Mouse (Mus musculus) midbrain, embryonic 13.5 days (tissue): ENCODE results near the gene Hoxa10. TPM values are rescaled to one million over a fixed set of nuclear protein-coding genes. Genes with fewer than 3 reads are reported as not detected.

Experiments used
- ATAC-seq: fragments of 200-750 bp; cut with Nextera tagmentation; 2 replicates; pipeline ENCODE4 v1.8.0; 2017; ENCODE audit warnings: mild to moderate bottlenecking, moderate TSS enrichment, moderate library complexity
- H3K27ac ChIP-seq: fragments of 300-500 bp; sonication (generic); 2 replicates; pipeline ENCODE4 v1.5.1; 2015; ENCODE audit warnings: inconsistent platforms, mild to moderate bottlenecking, moderate library complexity
- H3K27me3 ChIP-seq: fragments of 300-500 bp; sonication (generic); 2 replicates; pipeline ENCODE4 v1.6.1; 2015; ENCODE audit warnings: mild to moderate bottlenecking, inconsistent platforms
- H3K36me3 ChIP-seq: fragments of 300-500 bp; sonication (generic); 2 replicates; pipeline ENCODE4 v1.6.1; 2015; ENCODE audit warnings: mild to moderate bottlenecking, inconsistent platforms
- H3K4me1 ChIP-seq: fragments of 300-500 bp; sonication (generic); replicated peaks from 2 replicates; pipeline ENCODE4 v1.6.1; 2015; ENCODE audit warnings: inconsistent platforms
- H3K4me2 ChIP-seq: fragments of 300-500 bp; sonication (generic); replicated peaks from 2 replicates; pipeline ENCODE4 v1.6.1; 2015; ENCODE audit warnings: moderate library complexity, mild to moderate bottlenecking, inconsistent platforms
- H3K4me3 ChIP-seq: fragments of 300-500 bp; sonication (generic); replicated peaks from 2 replicates; pipeline ENCODE4 v1.5.1; 2015; ENCODE audit warnings: mild to moderate bottlenecking, inconsistent platforms
- H3K9ac ChIP-seq: fragments of 300-500 bp; sonication (generic); replicated peaks from 2 replicates; pipeline ENCODE4 v1.6.1; 2015; ENCODE audit warnings: mild to moderate bottlenecking, inconsistent platforms
- H3K9me3 ChIP-seq: fragments of 300-500 bp; sonication (generic); 2 replicates; pipeline ENCODE4 v1.6.1; 2016; ENCODE audit warnings: mild to moderate bottlenecking, inconsistent platforms
- WGBS: fragments of 180-500 bp; shearing (Covaris S2); methylation state at CpG from one replicate; pipeline ENCODE4 v1.1.7; 2015; 5-methylcytosine and 5-hydroxymethylcytosine counted together
- polyA plus RNA-seq: library from polyadenylated mRNA; unstranded; fragments of >200 nt; fragmentation: Nextera tagmentation; extraction: Ambion mirVana; gene quantifications from 2 replicates; pipeline ENCODE4 v1.2.1, GENCODE M21; 2015

Hoxa10 gene
- polyA plus RNA-seq, result 0.30 TPM in 1 of 2 replicates, not detected in the other

DNA sequence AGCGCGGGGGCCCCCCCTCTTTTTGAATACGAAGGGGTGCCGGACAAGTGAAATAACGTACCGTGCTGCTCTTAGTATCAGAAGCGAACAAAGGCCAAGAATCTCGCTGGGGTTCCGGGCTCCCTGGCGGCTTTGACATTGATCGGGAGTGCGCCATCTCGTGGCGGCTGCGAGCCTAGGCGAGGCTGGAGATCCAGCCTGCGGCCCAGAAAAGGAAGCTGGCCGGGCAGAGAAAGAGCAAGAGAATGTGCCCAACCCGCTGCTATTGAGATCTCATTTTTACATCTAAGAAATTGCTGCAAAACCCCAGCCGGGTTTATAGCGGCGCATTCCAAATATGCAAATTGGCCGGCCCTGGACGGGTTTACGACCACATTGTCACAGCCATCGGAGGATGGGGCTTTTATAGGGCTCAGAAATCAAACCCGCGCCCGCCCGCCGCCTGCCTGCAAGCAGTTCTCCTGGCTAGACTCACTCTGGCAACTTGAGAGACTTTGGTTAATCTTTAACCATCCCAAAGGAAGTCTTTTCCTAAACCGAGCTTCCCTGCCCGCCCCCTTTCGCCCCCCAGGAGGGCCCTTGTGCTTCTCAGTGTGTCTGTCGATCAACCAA is at the start of gene Hoxa10:
Hoxa10 (minus strand) TSS at position 466 of the 612 bp plus-strand sequence.
- Histone ChIP-seq H3K9me3 (no peaks in the 10 kb centered on the region), H3K27me3 (peaks cover 99% of the 10 kb centered on the region), H3K27ac (no peak within 1 kb of the TSS), H3K36me3 (no peaks in the 10 kb centered on the region), H3K4me1 (peaks cover 3% of the 10 kb centered on the region; the same call in 1 of the 2 replicates), H3K9ac (no peak within 1 kb of the TSS), H3K4me2 (no peak within 1 kb of the TSS), H3K4me3 (0 out of 2 replicates have a peak within 1 kb of the TSS, but pooled peaks have one; percentile 11)
- WGBS, result 3% methylated on average over 35 of the region's 35 CpGs
- no peak for ATAC-seq

DNA sequence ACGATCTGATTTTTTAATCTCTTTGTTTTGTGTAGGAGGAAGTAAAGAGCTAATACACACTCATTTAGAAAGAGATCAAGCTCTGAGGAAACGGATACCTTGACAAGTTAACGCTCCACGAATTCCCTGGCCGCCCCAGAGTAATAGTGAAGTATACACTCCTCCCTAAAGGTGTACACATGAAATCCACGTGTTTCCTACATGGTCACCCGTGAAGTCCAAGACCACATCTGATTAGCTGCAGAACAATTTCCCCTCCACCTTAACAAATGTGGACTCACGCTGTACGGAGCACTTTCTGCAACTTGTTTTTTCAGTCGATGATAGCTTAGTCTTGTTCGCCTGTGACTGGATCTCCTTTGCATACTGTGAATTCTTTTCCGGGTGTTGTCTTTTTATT is 49.5 kb upstream of the Hoxa10 start:
- no peak overlapping the region for H3K4me2 ChIP-seq
- H3K4me1 ChIP-seq, result peaks cover 7% of the 10 kb centered on the region; the same call in 1 of the 2 replicates
- H3K9ac ChIP-seq, result no peak overlapping the region
- no peak overlapping the region for H3K27ac ChIP-seq
- ATAC-seq, result no peak
- no peaks in the 10 kb centered on the region for H3K9me3 ChIP-seq
- 22% methylated on average over 12 of the region's 12 CpGs for WGBS
- no peaks in the 10 kb centered on the region for H3K36me3 ChIP-seq
- no peak overlapping the region for H3K4me3 ChIP-seq
- peaks cover 89% of the 10 kb centered on the region for H3K27me3 ChIP-seq

DNA sequence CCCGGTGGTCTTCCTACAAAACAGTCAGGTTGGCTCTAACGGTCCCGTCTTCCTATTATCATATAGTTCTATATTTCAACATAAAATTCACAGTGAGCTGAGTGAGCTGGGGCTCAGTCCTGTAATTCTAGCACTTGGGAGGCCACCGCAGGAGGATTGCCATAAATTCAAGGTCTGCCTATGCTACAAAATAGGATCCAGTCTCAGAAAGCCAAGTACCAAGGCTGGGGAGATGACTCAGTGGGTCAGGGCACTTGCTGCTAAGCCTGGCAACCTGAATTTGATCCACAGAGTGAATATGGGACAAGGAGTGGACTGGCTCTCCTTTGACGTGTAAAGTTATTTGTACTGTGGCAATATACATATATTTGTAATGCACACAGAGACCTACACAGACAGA is 43.2 kb upstream of the Hoxa10 start:
- Histone ChIP-seq H3K9me3 (no peaks in the 10 kb centered on the region), H3K36me3 (no peaks in the 10 kb centered on the region), H3K4me2 (no peak overlapping the region), H3K9ac (no peak overlapping the region), H3K4me3 (no peak overlapping the region), H3K27ac (no peak overlapping the region), H3K4me1 (no peaks in the 10 kb centered on the region), H3K27me3 (peaks cover 84% of the 10 kb centered on the region)
- WGBS, result 89% methylated on average over 5 of the region's 5 CpGs
- ATAC-seq, result no peak

DNA sequence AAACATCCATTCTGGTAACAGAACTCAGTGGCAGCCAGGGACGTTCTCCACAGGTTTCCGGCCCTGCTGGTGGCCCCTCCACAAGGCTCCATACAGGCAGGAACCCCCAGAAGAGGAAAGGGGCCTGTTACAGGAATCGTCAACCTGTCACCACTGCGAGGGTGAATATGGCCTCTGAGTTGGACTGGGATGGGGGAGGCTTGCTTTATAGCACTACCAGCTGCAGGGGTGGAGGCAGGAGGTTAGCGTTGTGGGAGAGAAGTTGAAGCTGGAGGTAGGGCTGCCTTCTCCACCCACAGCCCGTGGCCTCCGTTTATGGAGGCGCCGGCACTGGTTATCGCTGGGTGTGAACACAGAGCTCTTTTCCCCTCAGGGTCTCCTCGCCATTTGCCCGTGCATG is 40.4 kb upstream of the Hoxa10 start:
- Histone ChIP-seq H3K9me3 (no peaks in the 10 kb centered on the region), H3K4me3 (no peak overlapping the region), H3K4me2 (no peak overlapping the region), H3K9ac (no peak overlapping the region), H3K4me1 (no peaks in the 10 kb centered on the region), H3K27me3 (peaks cover 88% of the 10 kb centered on the region), H3K36me3 (no peaks in the 10 kb centered on the region), H3K27ac (no peak overlapping the region)
- no peak for ATAC-seq
- 72% methylated on average over 12 of the region's 12 CpGs for WGBS

DNA sequence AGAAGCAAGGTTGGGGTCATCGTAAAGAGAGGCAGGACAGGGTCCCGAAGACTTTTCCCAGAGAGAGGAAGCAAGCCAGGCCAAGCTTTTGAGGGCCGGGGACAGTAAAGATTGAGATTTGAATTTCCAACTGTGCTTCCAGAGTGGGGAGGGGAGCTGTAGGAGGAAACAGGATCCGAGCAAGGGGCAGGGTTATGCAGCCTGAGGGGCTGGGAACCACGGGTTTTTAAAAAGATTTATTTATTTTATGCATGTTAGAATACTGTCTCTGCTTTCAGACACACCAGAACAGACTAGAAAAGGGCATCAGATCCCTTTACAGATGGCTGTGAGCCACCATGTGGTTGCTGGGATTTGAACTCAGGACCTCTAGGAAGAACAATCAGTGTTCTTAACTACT is 36.3 kb upstream of the Hoxa10 start:
- H3K36me3 ChIP-seq, result no peaks in the 10 kb centered on the region
- no peak overlapping the region for H3K4me2 ChIP-seq
- 9% methylated on average over 5 of the region's 5 CpGs for WGBS
- H3K27me3 ChIP-seq, result peaks cover 96% of the 10 kb centered on the region
- H3K4me3 ChIP-seq, result no peak overlapping the region
- no peak overlapping the region for H3K9ac ChIP-seq
- H3K27ac ChIP-seq, result no peak overlapping the region
- ATAC-seq, result no peak
- no peaks in the 10 kb centered on the region for H3K9me3 ChIP-seq
- H3K4me1 ChIP-seq, result no peaks in the 10 kb centered on the region

DNA sequence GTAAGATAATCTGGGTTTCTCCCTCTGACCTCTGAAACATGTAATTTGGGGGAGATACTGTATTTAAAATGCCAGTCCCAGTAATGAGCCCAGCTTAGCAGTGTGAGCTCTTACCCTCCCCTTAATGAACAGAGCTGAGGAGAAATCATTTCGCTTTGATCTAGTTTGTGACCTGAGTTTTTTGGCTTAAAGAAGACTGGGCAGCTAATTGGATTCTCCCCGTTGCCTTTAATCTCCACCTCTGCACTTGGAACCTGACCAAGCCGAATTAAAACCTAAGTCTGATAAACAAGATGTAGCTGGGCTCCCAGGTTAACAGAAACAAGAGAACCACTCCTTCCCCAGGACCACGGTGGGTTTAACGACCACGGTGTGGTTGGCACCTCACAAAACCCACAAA is 35.7 kb upstream of the Hoxa10 start:
- ATAC-seq, result no peak
- WGBS, result 2% methylated on average over 6 of the region's 6 CpGs
- H3K27ac ChIP-seq, result no peak overlapping the region
- H3K4me3 ChIP-seq, result no peak overlapping the region
- H3K9me3 ChIP-seq, result no peaks in the 10 kb centered on the region
- no peak overlapping the region for H3K4me2 ChIP-seq
- no peaks in the 10 kb centered on the region for H3K36me3 ChIP-seq
- H3K9ac ChIP-seq, result no peak overlapping the region
- no peaks in the 10 kb centered on the region for H3K4me1 ChIP-seq
- peaks cover 96% of the 10 kb centered on the region for H3K27me3 ChIP-seq

DNA sequence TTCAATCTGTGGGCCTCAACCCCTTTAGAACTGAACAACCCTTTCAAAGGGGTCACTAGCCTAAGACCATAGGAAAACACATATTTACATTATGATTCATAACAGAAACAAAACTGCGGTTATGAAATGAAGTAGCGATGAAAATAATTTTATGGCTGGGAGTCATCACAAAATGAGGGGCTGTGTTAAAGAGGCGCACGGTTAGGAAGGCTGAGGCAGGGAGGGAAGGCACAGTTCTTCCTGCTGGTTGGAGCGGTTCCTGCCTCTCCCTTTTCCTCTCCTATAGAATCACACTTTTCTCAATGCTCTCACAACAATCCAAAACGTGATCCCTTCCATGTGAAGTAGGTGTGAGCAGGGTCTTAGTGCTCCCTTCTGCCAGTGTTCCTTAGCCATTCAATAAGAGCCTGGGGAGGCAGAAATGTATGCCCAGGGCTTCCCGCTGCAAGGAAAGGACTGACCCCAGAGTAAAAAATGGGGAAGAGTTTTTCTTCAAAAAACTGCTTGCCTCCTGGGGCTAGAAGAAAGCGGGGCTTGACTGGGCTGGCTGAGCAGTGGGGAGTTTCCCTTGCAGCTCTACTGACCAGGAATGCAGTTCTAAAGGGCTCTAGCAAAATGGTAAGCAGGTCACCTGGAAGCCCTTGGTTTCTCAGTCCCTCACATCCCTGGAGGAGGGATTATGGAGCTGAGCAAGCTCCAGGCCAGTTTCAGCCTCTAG is 35.1 kb upstream of the Hoxa10 start:
- Histone ChIP-seq H3K36me3 (no peaks in the 10 kb centered on the region), H3K4me1 (no peaks in the 10 kb centered on the region), H3K9ac (no peak overlapping the region), H3K4me3 (no peak overlapping the region), H3K9me3 (no peaks in the 10 kb centered on the region), H3K27ac (no peak overlapping the region), H3K4me2 (no peak overlapping the region), H3K27me3 (peaks cover 96% of the 10 kb centered on the region)
- 3% methylated on average over 8 of the region's 8 CpGs for WGBS
- no peak for ATAC-seq

DNA sequence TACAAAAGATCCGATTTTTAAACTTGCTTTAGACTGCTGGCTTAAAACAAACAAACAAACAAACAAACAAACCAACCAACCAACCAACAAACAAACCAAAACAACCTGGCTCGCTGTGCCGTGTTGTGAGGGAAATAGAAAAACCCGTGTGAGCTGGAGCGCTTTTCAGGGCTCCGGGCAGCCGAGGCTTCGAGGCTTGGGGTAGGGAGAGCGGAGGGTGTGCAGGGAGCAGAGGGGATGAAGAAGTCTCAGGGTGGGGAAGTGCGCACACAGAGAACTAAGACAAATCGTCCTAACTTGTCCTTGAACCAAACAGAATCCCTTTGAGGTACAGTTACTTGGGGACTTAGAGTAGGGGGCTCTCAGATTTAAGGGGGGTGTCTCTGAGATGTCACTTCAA is 33.9 kb upstream of the Hoxa10 start:
- Histone ChIP-seq H3K36me3 (no peaks in the 10 kb centered on the region), H3K4me3 (no peak overlapping the region), H3K27me3 (peaks cover 98% of the 10 kb centered on the region), H3K4me1 (no peaks in the 10 kb centered on the region), H3K27ac (no peak overlapping the region), H3K9ac (no peak overlapping the region), H3K9me3 (no peaks in the 10 kb centered on the region), H3K4me2 (no peak overlapping the region)
- WGBS, result under 1% methylated on average over 11 of the region's 11 CpGs
- ATAC-seq, result no peak

DNA sequence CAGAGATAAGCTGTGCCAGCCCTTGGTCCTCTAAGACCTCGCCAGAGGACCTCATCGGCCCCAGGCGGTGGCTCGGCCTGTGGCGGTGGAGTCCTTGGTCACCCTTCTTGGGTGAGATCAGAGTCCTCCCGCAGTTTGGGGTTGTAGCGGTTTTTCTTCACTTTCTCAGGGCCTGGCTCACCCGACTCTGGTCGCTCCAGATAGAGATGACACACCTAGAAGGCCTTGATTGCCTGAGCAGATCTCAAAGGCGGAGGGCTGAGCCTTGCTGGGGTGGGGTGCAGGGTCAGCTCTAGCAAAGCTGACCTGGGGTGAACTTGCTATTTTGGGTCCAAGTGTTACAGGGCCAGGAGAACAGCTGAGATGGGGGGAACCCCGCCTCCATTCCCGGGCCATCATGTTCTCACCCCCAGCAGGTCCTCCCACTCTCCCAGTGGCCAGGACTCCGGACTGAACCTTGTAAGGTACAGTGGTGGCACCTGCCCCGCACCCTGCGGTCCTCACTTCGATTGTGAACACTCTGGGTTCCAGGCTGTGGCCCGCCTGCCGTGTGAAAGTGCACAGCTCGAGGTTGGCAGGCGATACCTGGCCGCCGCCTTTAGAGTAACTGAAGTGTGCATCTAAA is 33.1 kb upstream of the Hoxa10 start:
- H3K9me3 ChIP-seq, result no peaks in the 10 kb centered on the region
- H3K4me3 ChIP-seq, result no peak overlapping the region
- peaks cover 98% of the 10 kb centered on the region for H3K27me3 ChIP-seq
- H3K27ac ChIP-seq, result no peak overlapping the region
- no peaks in the 10 kb centered on the region for H3K36me3 ChIP-seq
- H3K4me2 ChIP-seq, result no peak overlapping the region
- no peaks in the 10 kb centered on the region for H3K4me1 ChIP-seq
- H3K9ac ChIP-seq, result no peak overlapping the region
- no peak for ATAC-seq
- under 1% methylated on average over 22 of the region's 22 CpGs for WGBS

DNA sequence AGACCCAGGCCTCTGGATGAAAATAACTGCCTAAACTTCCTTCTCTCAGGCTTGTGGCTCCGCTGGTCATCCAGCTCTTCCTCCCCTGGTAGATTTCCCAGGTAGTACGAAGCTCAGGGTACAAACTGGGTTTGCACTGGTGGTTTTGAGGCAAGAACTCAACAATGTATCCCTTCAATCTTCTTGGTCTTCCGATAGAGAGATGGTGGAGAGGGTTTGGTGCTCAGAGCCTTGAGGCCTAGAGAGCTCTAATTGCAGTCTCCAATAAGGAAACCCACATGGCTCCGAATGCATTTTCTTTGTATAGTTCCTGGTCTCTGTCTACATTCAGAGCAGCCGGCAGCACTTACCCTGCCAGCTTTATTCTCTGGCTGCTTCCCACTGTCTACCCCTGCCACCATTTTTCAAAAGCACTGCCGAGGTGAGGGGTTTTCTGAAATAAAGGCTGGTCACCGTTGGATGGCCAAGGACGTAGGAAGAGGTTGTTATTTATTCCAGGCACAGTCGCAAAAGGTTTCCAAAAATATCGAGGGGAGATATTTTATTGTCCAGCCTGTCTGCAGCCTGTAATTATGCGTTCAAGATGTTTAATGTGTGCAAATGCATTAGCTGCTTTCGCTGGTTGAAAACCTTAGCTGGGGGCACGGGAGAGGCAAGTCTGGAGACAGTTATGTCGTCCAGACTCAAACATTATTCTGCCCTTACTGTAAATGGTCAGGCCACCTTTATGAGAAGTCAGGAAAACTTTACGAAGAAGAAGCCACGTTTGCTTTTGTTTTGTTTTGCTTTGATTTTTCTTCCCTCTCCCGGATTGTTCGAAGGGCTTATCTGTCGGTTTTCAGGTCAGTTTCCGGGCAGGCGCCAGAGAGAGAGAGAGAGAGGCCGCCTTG is 32.4 kb upstream of the Hoxa10 start:
- Histone ChIP-seq H3K9ac (no peak overlapping the region), H3K27me3 (peaks cover 99% of the 10 kb centered on the region), H3K4me1 (no peaks in the 10 kb centered on the region), H3K27ac (no peak overlapping the region), H3K4me3 (no peak overlapping the region), H3K36me3 (no peaks in the 10 kb centered on the region), H3K9me3 (no peaks in the 10 kb centered on the region), H3K4me2 (no peak overlapping the region)
- WGBS, result 3% methylated on average over 22 of the region's 22 CpGs
- ATAC-seq, result no peak

DNA sequence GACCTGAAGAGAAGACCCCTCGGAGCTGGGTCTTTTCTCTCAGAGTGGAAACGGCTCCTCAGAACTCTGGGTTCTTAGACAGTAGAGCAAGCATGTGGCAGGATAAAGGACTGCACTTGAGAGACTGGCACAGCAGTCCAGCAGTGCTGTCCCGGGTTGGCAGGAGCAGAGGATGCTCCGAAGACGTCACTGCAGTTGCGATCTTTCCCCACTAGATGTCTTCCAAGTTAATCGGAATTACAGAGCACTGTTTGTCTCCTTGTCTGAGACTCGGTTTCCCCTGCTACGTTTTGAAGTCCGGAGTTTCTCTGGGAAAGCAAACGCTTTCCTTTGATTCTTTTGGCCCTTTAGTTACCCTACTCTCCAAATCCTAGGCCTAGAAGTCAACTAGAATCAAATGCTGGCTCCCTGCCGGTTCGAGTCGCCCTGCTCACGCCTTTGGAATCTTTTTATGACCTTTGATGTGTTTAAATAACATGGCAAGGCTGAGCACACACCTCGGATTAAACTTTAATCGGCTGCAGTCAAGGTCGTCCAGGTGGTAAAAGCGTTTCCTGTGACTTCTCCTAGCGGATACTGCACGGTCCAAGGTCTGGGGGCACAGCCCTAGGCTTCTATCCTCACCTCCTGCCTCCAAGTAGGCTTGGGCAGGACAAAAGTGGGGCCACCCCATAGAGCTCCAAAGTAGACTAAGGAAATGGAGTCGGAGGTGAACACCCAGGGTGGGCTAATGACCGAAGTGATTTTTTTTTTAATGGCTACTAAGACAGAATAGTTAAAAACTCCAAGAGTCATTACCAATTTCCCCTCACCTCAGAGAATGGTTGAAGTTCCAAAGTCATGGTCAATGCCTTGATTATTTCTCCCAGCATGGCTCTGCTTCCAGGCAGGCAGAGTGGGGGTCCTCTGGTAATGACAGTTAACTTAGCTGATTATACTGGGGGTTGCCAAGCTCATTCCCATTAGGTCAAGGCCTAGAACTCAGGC is 30.1 kb upstream of the Hoxa10 start:
- Histone ChIP-seq H3K27ac (no peak overlapping the region), H3K27me3 (peaks cover 98% of the 10 kb centered on the region), H3K4me2 (no peak overlapping the region), H3K4me1 (no peaks in the 10 kb centered on the region), H3K9ac (no peak overlapping the region), H3K4me3 (no peak overlapping the region), H3K36me3 (no peaks in the 10 kb centered on the region), H3K9me3 (no peaks in the 10 kb centered on the region)
- peak; percentile 63 for ATAC-seq
- 6% methylated on average over 23 of the region's 23 CpGs for WGBS
